Mouse (Mus musculus): Measurements from ENCODE around the gene Dll4.

DNA sequence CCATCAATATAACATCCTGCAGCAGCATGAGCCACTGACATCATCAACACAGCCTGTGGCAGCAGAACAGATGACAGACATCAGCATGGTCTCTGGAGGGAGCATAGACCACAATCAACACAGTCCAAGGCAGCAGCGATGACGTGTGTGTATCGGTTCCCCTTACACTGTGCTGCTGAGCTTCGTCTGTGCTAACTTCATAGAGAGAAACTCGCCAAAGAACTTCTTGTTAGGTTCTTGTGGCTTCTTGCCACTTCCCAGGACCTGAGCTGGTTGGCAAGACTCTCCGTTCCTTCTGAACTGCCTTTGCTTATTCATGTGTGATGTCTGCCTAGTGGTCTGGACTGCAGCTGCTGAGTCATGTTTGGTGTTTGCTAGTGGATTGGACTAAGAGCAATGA lies 32.7 kb downstream of the Dll4 start:
- TF ChIP-seq CTCF (IDR thresholded peaks at IDR 0.05; ENCODE audit: low read depth) (no peak), EP300 (IDR thresholded peaks at IDR 0.05; ENCODE audit: low read depth) (no peak)
